Mouse (Mus musculus): ENCODE data around the gene Sct.

Sct gene

GRCm38 (mm10) chr7:141230570-141230969 is 48.4 kb downstream of the Sct start:
- in situ Hi-C loops (cut with MboI) = no loop called here

- in situ Hi-C loops (cut with MboI) = no loop called here
These were observed 49.2 kb downstream of the Sct start for GRCm38 (mm10) chr7:141229702-141230101.

All from mature B cell (primary cell).